Mouse (Mus musculus) midbrain, postnatal 0 days (tissue): ENCODE data around the gene Atf5. TPM values are rescaled to one million over a fixed set of nuclear protein-coding genes. Genes with fewer than 3 reads are reported as not detected.

Experiments used
- ATAC-seq: fragments of 200-750 bp; cut with Nextera tagmentation; 2 replicates; pipeline ENCODE4 v1.8.0; 2017; ENCODE audit warnings: moderate number of reproducible peaks, mild to moderate bottlenecking, moderate TSS enrichment, moderate library complexity; ENCODE audit not compliant: low FRiP score
- DNase-seq: peaks from one replicate; pipeline ENCODE4 v3.0.0-alpha.2; 2015; ENCODE audit warnings: low spot score
- H3K27ac ChIP-seq: fragments of 300-500 bp; sonication (generic); 2 replicates; pipeline ENCODE4 v1.5.1; 2014; ENCODE audit warnings: low read depth, mild to moderate bottlenecking, low read length, mixed read lengths
- H3K27me3 ChIP-seq: fragments of 300-500 bp; sonication (generic); 2 replicates; pipeline ENCODE4 v1.6.1; 2014; ENCODE audit warnings: low read length, control low read depth, mixed read lengths; ENCODE audit not compliant: insufficient read depth
- H3K36me3 ChIP-seq: fragments of 300-500 bp; sonication (generic); 2 replicates; pipeline ENCODE4 v1.6.1; 2014; ENCODE audit warnings: low read length, control low read depth, mixed read lengths; ENCODE audit not compliant: insufficient read depth
- H3K4me1 ChIP-seq: fragments of 300-500 bp; sonication (generic); 2 replicates; pipeline ENCODE4 v1.6.1; 2014; ENCODE audit warnings: mild to moderate bottlenecking, control low read depth, antibody characterized with exemption, low read length, mixed read lengths; ENCODE audit not compliant: insufficient read depth
- H3K4me2 ChIP-seq: fragments of 300-500 bp; sonication (generic); 2 replicates; pipeline ENCODE4 v1.6.1; 2014; ENCODE audit warnings: low read depth, mild to moderate bottlenecking, low read length, mixed read lengths; ENCODE audit not compliant: poor library complexity, severe bottlenecking
- H3K4me3 ChIP-seq: fragments of 300-500 bp; sonication (generic); 2 replicates; pipeline ENCODE4 v1.5.1; 2014; ENCODE audit warnings: low read depth, mild to moderate bottlenecking, low read length, moderate library complexity
- H3K9ac ChIP-seq: fragments of 300-500 bp; sonication (generic); replicated peaks from 2 replicates; pipeline ENCODE4 v1.6.1; 2014; ENCODE audit warnings: mild to moderate bottlenecking, low read length, moderate library complexity, mixed read lengths; ENCODE audit not compliant: poor library complexity, severe bottlenecking
- H3K9me3 ChIP-seq: fragments of 300-500 bp; sonication (generic); 2 replicates; pipeline ENCODE4 v1.6.1; 2016; ENCODE audit warnings: low read length, control low read depth
- CTCF ChIP-seq: IDR thresholded peaks from 2 replicates; pipeline ENCODE4 v1.5.1; 2016; ENCODE audit warnings: antibody characterized with exemption, mild to moderate bottlenecking
- WGBS: fragments of 180-500 bp; shearing (Covaris S2); extraction: QIAGEN DNeasy Blood & Tissue Kit; methylation state at CpG from one replicate; pipeline ENCODE4 v1.1.7; 2014; 5-methylcytosine and 5-hydroxymethylcytosine counted together
- polyA plus RNA-seq: library from polyadenylated mRNA; unstranded; fragments of >200 nt; fragmentation: Nextera tagmentation; extraction: Ambion mirVana; gene quantifications from 2 replicates; pipeline ENCODE4 v1.2.1, GENCODE M21; 2015
- total RNA-seq: library from RNA; depleted of rRNA; stranded (reverse); fragments of >200 nt; gene quantifications from 2 replicates; pipeline ENCODE4 v1.2.3, GENCODE M21; 2014

The Atf5 gene
- total and polyA plus RNA-seq, 2 experiments from 2014 or later = 3.7 to 4.8 TPM

- Histone ChIP-seq H3K27me3 (no peaks in the 10 kb centered on the region), H3K4me1 (no peaks in the 10 kb centered on the region), H3K9ac (no peak overlapping the region), H3K9me3 (no peaks in the 10 kb centered on the region), H3K36me3 (no peaks in the 10 kb centered on the region), H3K4me3 (no peak overlapping the region), H3K4me2 (no peak overlapping the region), H3K27ac (no peak overlapping the region)
- ATAC-seq = no peak
- WGBS = 87% methylated on average over 3 of the region's 3 CpGs
- DNase-seq = no peak
- TF ChIP-seq CTCF = no peak
Observed at GRCm38 (mm10) chr7:44809466-44809865, 7.0 kb downstream of the Atf5 start.

- H3K9ac ChIP-seq = no peak overlapping the region
- no peak overlapping the region for H3K27ac ChIP-seq
- TF ChIP-seq CTCF = no peak
- no peaks in the 10 kb centered on the region for H3K9me3 ChIP-seq
- no peaks in the 10 kb centered on the region for H3K36me3 ChIP-seq
- DNase-seq (no peak), ATAC-seq (no peak)
- H3K27me3 ChIP-seq = no peaks in the 10 kb centered on the region
- no peak overlapping the region for H3K4me2 ChIP-seq
- H3K4me1 ChIP-seq = no peaks in the 10 kb centered on the region
- no peak overlapping the region for H3K4me3 ChIP-seq
- 77% methylated on average over 2 of the region's 2 CpGs for WGBS
Observed at GRCm38 (mm10) chr7:44808927-44809326, 7.5 kb downstream of the Atf5 start.

GRCm38 (mm10) chr7:44792781-44793180 lies 23.7 kb downstream of the Atf5 start:
- Histone ChIP-seq H3K27me3 (no peaks in the 10 kb centered on the region), H3K36me3 (no peaks in the 10 kb centered on the region), H3K9me3 (no peaks in the 10 kb centered on the region), H3K4me2 (no peak overlapping the region), H3K27ac (no peak overlapping the region), H3K9ac (no peak overlapping the region), H3K4me1 (no peaks in the 10 kb centered on the region), H3K4me3 (no peak overlapping the region)
- ATAC-seq (no peak), DNase-seq (no peak)
- no peak for TF ChIP-seq CTCF
- WGBS = 88% methylated on average over 6 of the region's 6 CpGs

- H3K27me3 ChIP-seq = no peaks in the 10 kb centered on the region
- no peaks in the 10 kb centered on the region for H3K36me3 ChIP-seq
- DNase-seq = no peak
- no peaks in the 10 kb centered on the region for H3K9me3 ChIP-seq
- H3K4me3 ChIP-seq = no peak overlapping the region
- WGBS = 66% methylated on average over 4 of the region's 4 CpGs
- H3K4me2 ChIP-seq = no peak overlapping the region
- H3K9ac ChIP-seq = no peak overlapping the region
- no peak overlapping the region for H3K27ac ChIP-seq
- no peak for ATAC-seq
- H3K4me1 ChIP-seq = no peaks in the 10 kb centered on the region
- no peak for TF ChIP-seq CTCF
Observed at GRCm38 (mm10) chr7:44790066-44790465, 26.4 kb downstream of the Atf5 start.

- TF ChIP-seq CTCF = no peak
- Histone ChIP-seq H3K4me3 (no peak overlapping the region), H3K9me3 (no peaks in the 10 kb centered on the region), H3K27ac (no peak overlapping the region), H3K4me2 (no peak overlapping the region), H3K9ac (no peak overlapping the region), H3K4me1 (no peaks in the 10 kb centered on the region), H3K36me3 (no peaks in the 10 kb centered on the region), H3K27me3 (no peaks in the 10 kb centered on the region)
- ATAC-seq (no peak), DNase-seq (no peak)
- 68% methylated on average over 3 of the region's 3 CpGs for WGBS
Observed at GRCm38 (mm10) chr7:44789531-44789930, 26.9 kb downstream of the Atf5 start.

- Histone ChIP-seq H3K4me2 (no peak overlapping the region), H3K9me3 (no peaks in the 10 kb centered on the region), H3K27ac (no peak overlapping the region), H3K4me1 (no peaks in the 10 kb centered on the region), H3K27me3 (no peaks in the 10 kb centered on the region), H3K36me3 (peaks cover 15% of the 10 kb centered on the region; the same call in 1 of the 2 replicates), H3K4me3 (no peak overlapping the region), H3K9ac (no peak overlapping the region)
- 87% methylated on average over 8 of the region's 8 CpGs for WGBS
- no peak for TF ChIP-seq CTCF
- DNase-seq (no peak), ATAC-seq (no peak)
Observed at GRCm38 (mm10) chr7:44780101-44780500, 36.4 kb downstream of the Atf5 start.
